Mouse (Mus musculus) bone marrow macrophage, adult 2 months (primary cell): ENCODE data around the gene Crtc1.

Experiments used
- CTCF ChIP-seq: IDR thresholded peaks from 2 replicates; pipeline ENCODE4 v1.5.1; 2012; ENCODE audit warnings: low read depth, mild to moderate bottlenecking, low read length, moderate library complexity
- POLR2A ChIP-seq: IDR thresholded peaks from 2 replicates; pipeline ENCODE4 v1.6.1; 2012; ENCODE audit warnings: mild to moderate bottlenecking, low read depth, low read length, borderline replicate concordance

DNA sequence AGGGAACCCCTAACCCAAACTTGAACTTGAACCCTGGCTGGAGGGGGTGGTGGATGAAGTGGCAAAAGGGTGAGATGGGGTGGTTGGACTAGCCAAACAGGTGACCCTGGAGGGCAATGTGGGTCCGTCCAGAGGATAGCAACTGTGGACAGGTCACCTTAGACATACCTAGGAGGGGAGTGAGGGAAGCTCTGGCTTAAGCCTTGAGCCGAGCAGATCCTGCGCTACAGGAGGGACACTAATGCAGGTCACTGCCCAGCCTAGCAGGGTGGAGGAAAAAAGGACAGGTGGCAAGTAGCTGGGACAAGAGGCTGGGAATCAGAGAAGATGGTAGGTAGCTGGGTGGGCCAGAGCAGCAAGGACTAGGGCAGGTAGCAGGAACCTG is 87.4 kb downstream of the Crtc1 start:
- TF ChIP-seq POLR2A, result no peak
- TF ChIP-seq CTCF, result no peak
